Mouse (Mus musculus): ENCODE results near the gene Ncoa3. TPM values are rescaled to one million over a fixed set of nuclear protein-coding genes. Genes with fewer than 3 reads are reported as not detected.

Ncoa3 gene
- polyA plus RNA-seq, 1 experiment = 10.8 TPM

- no peaks in the 10 kb centered on the region for H3K36me3 ChIP-seq (ENCODE audit: control insufficient read depth, insufficient read depth, low read length)
- TF ChIP-seq POLR2A (IDR thresholded peaks at IDR 0.05; ENCODE audit: control insufficient read depth, low read depth, low read length) = no peak
- TF ChIP-seq CTCF (IDR thresholded peaks at IDR 0.05; ENCODE audit: control insufficient read depth, insufficient read depth, insufficient replicate concordance, low read depth, low read length) = no peak
- H3K4me1 ChIP-seq (ENCODE audit: control insufficient read depth, insufficient read depth, low read length) = no peaks in the 10 kb centered on the region
- no peak overlapping the region for H3K4me3 ChIP-seq (ENCODE audit: control insufficient read depth, low read depth, low read length)
- H3K27ac ChIP-seq (ENCODE audit: control insufficient read depth, insufficient read depth, low read depth, low read length) = no peak overlapping the region
- H3K27me3 ChIP-seq (ENCODE audit: control insufficient read depth, insufficient read depth, low read length) = no peaks in the 10 kb centered on the region
These were observed 32.2 kb downstream of the Ncoa3 start for GRCm38 (mm10) chr2:166024621-166025020.

- Histone ChIP-seq H3K27ac (ENCODE audit: control insufficient read depth, insufficient read depth, low read depth, low read length) (no peak overlapping the region), H3K4me1 (ENCODE audit: control insufficient read depth, insufficient read depth, low read length) (peaks cover 3% of the 10 kb centered on the region; the same call in 1 of the 2 replicates), H3K36me3 (ENCODE audit: control insufficient read depth, insufficient read depth, low read length) (no peaks in the 10 kb centered on the region), H3K4me3 (ENCODE audit: control insufficient read depth, low read depth, low read length) (no peak overlapping the region), H3K27me3 (ENCODE audit: control insufficient read depth, insufficient read depth, low read length) (no peaks in the 10 kb centered on the region)
- TF ChIP-seq POLR2A (IDR thresholded peaks at IDR 0.05; ENCODE audit: control insufficient read depth, low read depth, low read length) = no peak
- TF ChIP-seq CTCF (IDR thresholded peaks at IDR 0.05; ENCODE audit: control insufficient read depth, insufficient read depth, insufficient replicate concordance, low read depth, low read length) = no peak
These were observed 33.5 kb downstream of the Ncoa3 start for GRCm38 (mm10) chr2:166025943-166026342.

- Histone ChIP-seq H3K4me3 (ENCODE audit: control insufficient read depth, low read depth, low read length) (no peak overlapping the region), H3K27me3 (ENCODE audit: control insufficient read depth, insufficient read depth, low read length) (no peaks in the 10 kb centered on the region), H3K36me3 (ENCODE audit: control insufficient read depth, insufficient read depth, low read length) (no peaks in the 10 kb centered on the region), H3K27ac (ENCODE audit: control insufficient read depth, insufficient read depth, low read depth, low read length) (no peak overlapping the region), H3K4me1 (ENCODE audit: control insufficient read depth, insufficient read depth, low read length) (peaks cover 5% of the 10 kb centered on the region)
- TF ChIP-seq CTCF (IDR thresholded peaks at IDR 0.05; ENCODE audit: control insufficient read depth, insufficient read depth, insufficient replicate concordance, low read depth, low read length) (no peak), POLR2A (IDR thresholded peaks at IDR 0.05; ENCODE audit: control insufficient read depth, low read depth, low read length) (no peak)
These were observed 35.4 kb downstream of the Ncoa3 start for GRCm38 (mm10) chr2:166027834-166028233.

- H3K27ac ChIP-seq (ENCODE audit: control insufficient read depth, insufficient read depth, low read depth, low read length) = no peak overlapping the region
- TF ChIP-seq POLR2A (IDR thresholded peaks at IDR 0.05; ENCODE audit: control insufficient read depth, low read depth, low read length) = no peak
- no peak for TF ChIP-seq CTCF (IDR thresholded peaks at IDR 0.05; ENCODE audit: control insufficient read depth, insufficient read depth, insufficient replicate concordance, low read depth, low read length)
These were observed 36.8 kb downstream of the Ncoa3 start for GRCm38 (mm10) chr2:166029232-166029631.

GRCm38 (mm10) chr2:166030256-166030995 lies 38.0 kb downstream of the Ncoa3 start:
- Histone ChIP-seq H3K4me1 (ENCODE audit: control insufficient read depth, insufficient read depth, low read length) (peaks cover 5% of the 10 kb centered on the region), H3K4me3 (ENCODE audit: control insufficient read depth, low read depth, low read length) (no peak overlapping the region), H3K27me3 (ENCODE audit: control insufficient read depth, insufficient read depth, low read length) (no peaks in the 10 kb centered on the region), H3K27ac (ENCODE audit: control insufficient read depth, insufficient read depth, low read depth, low read length) (no peak overlapping the region), H3K36me3 (ENCODE audit: control insufficient read depth, insufficient read depth, low read length) (no peaks in the 10 kb centered on the region)
- TF ChIP-seq POLR2A (IDR thresholded peaks at IDR 0.05; ENCODE audit: control insufficient read depth, low read depth, low read length) (no peak), CTCF (IDR thresholded peaks at IDR 0.05; ENCODE audit: control insufficient read depth, insufficient read depth, insufficient replicate concordance, low read depth, low read length) (no peak)

More at GRCm38 (mm10) chr2:166029232-166029631, 36.8 kb downstream of the Ncoa3 start:
- no peaks in the 10 kb centered on the region for H3K27me3 ChIP-seq (ENCODE audit: control insufficient read depth, insufficient read depth, low read length)
- H3K36me3 ChIP-seq (ENCODE audit: control insufficient read depth, insufficient read depth, low read length) = no peaks in the 10 kb centered on the region
- no peak overlapping the region for H3K4me3 ChIP-seq (ENCODE audit: control insufficient read depth, low read depth, low read length)
- peaks cover 5% of the 10 kb centered on the region for H3K4me1 ChIP-seq (ENCODE audit: control insufficient read depth, insufficient read depth, low read length)

- no peaks in the 10 kb centered on the region for H3K36me3 ChIP-seq (ENCODE audit: control insufficient read depth, insufficient read depth, low read length)
- no peak for TF ChIP-seq CTCF (IDR thresholded peaks at IDR 0.05; ENCODE audit: control insufficient read depth, insufficient read depth, insufficient replicate concordance, low read depth, low read length)
- TF ChIP-seq POLR2A (IDR thresholded peaks at IDR 0.05; ENCODE audit: control insufficient read depth, low read depth, low read length) = no peak
- no peak overlapping the region for H3K4me3 ChIP-seq (ENCODE audit: control insufficient read depth, low read depth, low read length)
- H3K27ac ChIP-seq (ENCODE audit: control insufficient read depth, insufficient read depth, low read depth, low read length) = 0 out of 2 replicates have a peak overlapping the region, but pooled peaks have one; percentile 40
- H3K27me3 ChIP-seq (ENCODE audit: control insufficient read depth, insufficient read depth, low read length) = no peaks in the 10 kb centered on the region
- peaks cover 5% of the 10 kb centered on the region for H3K4me1 ChIP-seq (ENCODE audit: control insufficient read depth, insufficient read depth, low read length)
These were observed 38.9 kb downstream of the Ncoa3 start for GRCm38 (mm10) chr2:166031120-166031929.

GRCm38 (mm10) chr2:166032628-166033027 lies 40.2 kb downstream of the Ncoa3 start:
- H3K27me3 ChIP-seq (ENCODE audit: control insufficient read depth, insufficient read depth, low read length) = no peaks in the 10 kb centered on the region
- no peak overlapping the region for H3K4me3 ChIP-seq (ENCODE audit: control insufficient read depth, low read depth, low read length)
- H3K27ac ChIP-seq (ENCODE audit: control insufficient read depth, insufficient read depth, low read depth, low read length) = no peak overlapping the region
- TF ChIP-seq CTCF (IDR thresholded peaks at IDR 0.05; ENCODE audit: control insufficient read depth, insufficient read depth, insufficient replicate concordance, low read depth, low read length) (no peak), POLR2A (IDR thresholded peaks at IDR 0.05; ENCODE audit: control insufficient read depth, low read depth, low read length) (no peak)
- H3K4me1 ChIP-seq (ENCODE audit: control insufficient read depth, insufficient read depth, low read length) = peaks cover 5% of the 10 kb centered on the region
- H3K36me3 ChIP-seq (ENCODE audit: control insufficient read depth, insufficient read depth, low read length) = no peaks in the 10 kb centered on the region
